Mouse (Mus musculus) forelimb bud, embryonic 11.5 days (tissue): ENCODE data around the gene Bag1.

Source experiments
- DNase-seq: peaks from one replicate; pipeline ENCODE4 v3.0.0-alpha.2; 2012; ENCODE audit warnings: low read depth, low spot score

Gene Bag1

DNA sequence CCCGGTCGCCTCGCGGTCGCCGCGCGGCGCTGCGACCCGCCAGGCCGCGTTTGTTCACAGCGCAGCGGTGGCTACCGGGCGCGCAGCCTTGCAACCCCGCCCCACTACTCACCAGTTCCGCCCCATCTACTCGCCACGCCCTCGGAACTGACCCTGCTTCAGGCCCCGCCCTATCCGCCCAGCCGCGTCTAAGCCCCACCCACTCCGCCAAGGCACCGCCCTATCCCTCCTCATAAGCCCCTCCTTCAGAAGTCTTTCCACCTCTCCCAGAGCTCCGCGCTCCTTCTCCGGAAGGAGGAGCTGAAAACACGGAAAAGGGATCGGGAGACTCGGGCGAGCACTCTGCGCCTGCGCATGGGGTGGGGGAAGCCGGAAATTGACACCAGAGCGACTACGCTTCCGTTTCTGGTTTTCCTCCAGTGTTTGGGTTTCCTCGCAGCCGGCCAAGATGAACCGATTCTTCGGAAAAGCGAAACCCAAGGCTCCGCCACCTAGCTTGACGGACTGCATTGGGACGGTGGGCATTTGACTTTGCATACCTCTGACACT, at the start of gene Bag1, which contains the start of gene Chmp5:
Gene Bag1, minus strand, starts transcription at position 135 of the 549 bp plus-strand sequence.
Gene Chmp5, plus strand, starts transcription at position 248 of the 549 bp plus-strand sequence.
- peak; percentile 99 for DNase-seq

DNA sequence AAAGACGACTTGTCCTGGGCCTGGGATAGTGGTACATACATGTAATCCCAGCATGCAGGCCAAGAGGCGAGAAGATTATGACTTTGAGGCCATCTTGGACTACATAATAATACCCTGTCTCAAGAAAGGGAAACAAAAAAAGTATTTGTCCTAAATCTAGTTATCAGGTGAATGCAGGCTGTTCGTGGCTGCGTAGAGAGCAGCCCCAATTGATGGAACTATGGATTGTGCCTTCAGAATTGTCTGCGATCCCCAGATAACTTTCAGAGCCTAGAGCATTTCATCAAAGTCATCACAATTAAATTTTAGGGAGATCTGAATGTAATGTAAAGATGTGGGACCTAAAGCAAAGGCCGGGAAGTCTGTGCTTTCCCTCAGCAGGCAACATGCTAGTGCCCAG, 48.2 kb upstream of the Bag1 start:
- DNase-seq = no peak

DNA sequence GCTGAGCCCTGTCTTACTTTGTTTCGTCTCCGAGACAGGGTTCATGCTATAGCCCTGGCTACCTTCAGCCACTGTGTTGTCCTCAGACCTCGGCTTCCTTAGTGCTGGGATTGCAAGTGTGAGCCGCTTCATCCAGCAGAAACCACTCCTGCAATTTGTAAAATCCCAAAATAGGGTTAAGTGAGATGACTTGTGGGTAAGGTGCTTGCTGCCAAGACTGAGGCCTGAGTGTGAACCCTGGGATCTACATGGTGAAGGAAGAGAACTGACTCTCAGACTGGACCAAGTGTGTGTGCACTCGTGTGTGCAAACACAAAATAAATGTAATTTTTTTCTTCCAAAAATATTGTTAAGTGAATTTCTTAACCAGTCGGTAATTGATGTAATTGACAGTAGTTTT, 41.5 kb upstream of the Bag1 start:
- DNase-seq = no peak

DNA sequence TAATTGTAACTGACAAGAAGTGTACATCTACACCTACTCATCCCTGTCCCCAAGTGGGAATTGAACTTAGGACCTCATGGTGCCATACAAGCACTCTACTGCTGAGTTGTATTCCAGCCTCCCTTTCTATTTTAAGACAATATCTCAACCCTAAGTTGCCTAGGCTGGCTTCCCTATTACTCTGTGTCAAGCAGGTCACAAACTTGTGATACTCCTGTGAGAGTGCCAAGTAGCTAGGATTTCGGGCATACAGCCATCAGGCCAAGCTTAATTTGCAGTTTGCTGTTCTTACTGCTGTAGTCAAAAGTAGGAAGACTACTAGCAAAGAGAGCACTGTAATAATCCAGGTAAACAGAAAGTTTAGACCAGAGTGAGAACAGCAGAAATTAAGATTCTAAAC, 35.6 kb upstream of the Bag1 start:
- no peak for DNase-seq

DNA sequence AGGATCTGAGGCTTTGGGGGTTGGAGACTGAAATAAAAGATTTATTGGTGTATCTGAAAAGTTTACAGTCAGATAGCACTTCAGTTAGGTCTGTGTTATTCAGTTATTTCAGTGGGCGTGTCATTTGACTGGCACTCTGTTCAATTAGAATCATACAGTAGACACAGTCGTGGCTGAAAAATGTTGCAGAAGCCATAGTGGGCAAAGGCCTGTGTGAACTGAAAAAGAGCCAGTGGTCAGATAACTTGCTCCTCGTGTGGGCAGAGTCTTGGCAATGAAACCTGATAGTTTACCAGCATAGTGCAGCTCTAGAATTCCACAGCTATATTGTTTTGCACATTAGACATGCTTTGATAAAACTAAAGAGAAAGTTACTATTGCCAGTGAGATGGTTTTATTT, 34.4 kb upstream of the Bag1 start:
- DNase-seq = no peak

DNA sequence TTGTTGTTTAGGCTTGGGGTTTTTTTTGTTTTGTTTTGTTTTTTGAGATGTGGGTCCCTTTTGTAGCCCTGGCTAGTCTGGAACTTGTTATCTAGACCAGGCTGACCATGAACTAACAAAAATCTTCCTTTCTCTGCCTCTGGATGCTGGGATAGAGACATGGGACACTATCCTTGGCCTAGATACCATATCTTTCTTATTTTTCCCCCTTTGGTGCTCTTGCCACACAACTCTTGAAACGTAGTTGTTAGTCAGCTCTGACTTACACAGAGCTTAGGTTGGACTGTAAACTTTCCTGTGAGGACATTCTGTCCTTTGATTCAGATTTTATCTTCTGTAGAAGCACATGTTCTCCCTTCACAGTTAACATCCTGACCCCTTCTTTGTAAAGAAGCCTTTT, 31.3 kb upstream of the Bag1 start:
- DNase-seq = no peak

DNA sequence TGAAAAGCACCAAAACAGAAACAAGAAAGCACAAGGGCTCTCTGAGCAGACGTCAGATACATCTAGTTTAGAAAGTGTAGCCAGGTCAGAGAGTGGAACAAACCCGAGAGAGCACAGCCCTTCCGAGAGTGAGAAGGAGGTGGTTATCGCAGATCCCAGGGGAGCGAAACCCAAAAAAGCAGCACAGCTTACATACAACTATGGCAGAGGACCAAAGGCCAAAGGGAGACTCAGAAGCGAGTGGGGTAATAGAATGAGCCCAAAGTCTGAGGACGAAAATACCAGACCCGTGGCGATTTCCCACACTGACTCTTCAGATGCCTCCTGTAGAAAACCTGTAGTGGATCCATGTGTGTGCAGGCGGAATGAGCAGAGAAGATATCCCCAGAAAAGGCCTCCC, 28.6 kb upstream of the Bag1 start:
- no peak for DNase-seq

DNA sequence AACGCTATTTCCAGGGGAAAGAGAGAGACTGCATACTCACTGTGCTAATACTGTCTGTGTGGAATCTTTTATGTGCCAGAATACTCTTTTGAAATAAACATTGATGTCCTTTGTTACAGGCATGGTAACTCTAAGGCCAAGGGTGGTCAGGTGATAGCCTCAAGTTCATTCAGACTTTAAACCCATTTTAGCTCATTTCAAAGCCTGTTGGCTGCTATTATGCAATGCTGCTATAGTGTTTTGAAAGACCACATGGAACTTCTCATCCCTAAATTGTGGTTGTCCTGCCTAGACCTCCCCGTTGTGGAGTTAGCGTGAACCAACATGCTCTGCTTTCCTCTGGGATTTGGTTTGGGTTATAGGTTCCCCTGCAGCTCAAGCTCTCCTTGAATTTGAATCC, 27.6 kb upstream of the Bag1 start:
- DNase-seq = no peak

DNA sequence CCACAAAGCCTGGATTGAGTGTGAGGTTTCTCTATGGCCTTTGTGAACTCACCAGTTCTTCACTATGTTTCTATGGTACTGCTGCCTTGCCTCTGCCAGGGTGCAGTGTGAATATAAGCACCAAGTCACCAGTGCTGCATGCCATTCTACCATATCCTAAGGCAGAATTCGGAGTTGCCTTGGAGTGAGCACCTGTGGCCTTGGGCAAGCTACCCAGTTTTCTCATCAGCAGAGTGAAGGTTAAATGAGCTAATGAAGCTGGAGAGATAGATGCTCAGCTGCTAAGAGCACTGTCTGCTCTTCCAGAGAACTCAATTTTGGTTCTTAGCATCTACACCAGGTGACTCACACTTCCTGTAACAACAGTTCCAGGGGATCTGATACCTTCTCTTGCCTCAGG, 25.9 kb upstream of the Bag1 start:
- DNase-seq = no peak

DNA sequence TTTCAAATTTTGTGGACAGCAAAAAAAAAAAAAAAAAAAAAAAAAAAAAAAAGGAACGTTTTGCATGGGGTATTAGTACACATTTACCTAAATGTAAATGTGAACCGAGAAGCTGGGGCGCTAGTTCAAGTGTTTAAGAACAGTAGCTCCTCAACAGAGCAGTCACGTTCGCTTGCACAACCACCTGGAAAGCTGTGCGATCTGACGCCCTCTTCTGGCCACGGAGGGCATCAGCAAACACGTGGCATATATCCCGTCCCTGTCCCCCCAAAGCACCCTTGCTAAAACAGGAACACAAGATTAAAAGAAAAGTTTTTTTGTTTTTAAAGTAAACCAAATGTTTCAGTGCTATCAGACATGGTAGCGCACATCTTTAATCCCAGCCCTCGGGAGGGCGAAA, 23.6 kb upstream of the Bag1 start:
- peak; percentile 54 for DNase-seq

DNA sequence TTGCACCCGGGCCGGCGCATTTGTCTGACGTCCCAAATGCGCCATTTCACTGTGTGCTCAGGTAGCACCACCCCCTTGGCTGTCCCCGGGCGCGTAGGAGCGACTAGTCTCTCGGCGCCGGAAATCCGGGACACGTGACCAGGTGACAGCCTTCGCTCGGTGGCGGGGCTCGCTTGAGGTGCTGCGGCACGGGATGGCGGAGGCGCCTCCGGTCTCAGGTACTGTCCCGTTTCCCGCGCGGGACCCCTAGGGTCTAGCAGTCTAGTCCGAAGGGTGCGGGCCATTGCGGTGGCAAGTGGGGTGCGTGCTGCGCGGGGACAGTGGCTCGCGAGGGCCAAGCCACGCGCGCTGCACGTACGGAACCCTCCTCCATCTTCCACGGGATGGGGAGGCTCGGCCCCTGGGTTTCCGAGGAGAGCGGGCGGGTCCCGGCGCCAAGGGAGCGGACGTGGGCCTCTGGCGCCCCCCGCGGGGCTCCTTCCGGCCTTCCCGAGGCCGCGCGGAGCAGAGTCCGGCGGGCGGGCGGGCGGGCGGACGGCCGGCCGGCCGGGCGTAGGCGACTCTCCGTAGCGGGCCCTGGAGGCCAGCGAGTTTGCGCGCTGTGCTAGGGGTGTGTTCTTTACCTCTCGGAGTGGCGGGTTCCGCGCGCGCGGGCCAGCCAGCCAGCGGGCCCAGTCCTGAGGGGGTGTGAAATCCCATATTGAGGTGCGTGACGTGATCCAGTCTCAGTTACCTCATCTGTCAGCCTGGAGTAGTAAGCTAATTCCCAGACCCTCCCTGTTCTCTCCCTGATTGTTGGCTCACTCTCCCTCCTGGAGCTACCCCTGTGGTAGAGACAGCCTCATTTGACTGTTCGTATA, 23.0 kb upstream of the Bag1 start, which contains the start of gene Nfx1:
Gene Nfx1, plus strand, starts transcription at position 65 of the 860 bp plus-strand sequence.
- peak; percentile 93 for DNase-seq

DNA sequence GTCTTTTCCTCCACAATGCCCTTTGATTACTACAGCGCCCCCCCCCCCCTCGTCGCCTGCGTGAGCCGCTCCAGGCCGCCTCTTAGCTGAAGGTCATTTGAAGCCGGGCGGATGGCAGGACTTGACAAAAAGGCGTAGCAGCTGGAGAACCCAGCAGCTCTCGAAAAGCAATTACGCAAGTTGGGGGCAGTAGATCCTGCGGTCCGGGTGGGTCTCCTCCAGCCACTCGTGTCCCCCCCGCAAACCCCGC, 22.4 kb upstream of the Bag1 start:
- DNase-seq = no peak

DNA sequence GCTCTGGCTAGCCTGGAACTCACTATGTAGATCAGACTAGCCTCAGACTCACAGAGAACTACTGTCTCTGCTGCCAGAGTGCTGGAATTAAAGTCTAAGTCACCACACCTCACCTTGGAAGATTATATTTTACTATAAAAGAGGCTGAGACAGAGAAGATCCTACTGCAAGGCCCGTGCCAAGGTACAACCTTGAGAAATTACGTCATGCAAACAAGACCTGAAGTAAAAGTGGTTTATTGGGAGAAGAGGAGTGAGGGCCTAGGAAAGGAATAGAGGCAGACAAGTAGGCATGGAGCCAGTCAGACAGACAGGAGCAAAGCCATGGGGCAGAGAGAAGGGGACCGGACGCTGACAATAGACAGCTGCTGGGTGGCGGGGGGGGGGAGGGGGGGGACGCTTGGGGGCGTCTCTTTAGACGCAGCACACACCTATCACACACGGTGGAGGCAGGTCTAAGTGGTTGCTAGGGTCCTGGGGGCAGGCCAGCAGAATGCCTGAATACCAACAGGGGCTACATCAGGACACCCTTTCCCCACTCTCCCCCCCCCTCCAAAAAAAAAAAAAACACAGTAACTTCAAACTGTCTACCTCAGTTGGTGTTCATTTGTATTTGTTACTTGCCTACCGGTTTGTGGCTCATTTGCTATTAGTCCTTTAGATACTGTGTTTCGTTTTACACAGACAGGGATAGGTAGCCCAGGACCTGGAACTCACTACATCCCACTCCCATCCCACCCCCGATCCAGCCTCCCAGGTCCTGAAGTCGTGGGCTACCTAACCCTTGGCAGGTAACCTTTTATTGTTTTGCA, 21.9 kb upstream of the Bag1 start:
- no peak for DNase-seq

DNA sequence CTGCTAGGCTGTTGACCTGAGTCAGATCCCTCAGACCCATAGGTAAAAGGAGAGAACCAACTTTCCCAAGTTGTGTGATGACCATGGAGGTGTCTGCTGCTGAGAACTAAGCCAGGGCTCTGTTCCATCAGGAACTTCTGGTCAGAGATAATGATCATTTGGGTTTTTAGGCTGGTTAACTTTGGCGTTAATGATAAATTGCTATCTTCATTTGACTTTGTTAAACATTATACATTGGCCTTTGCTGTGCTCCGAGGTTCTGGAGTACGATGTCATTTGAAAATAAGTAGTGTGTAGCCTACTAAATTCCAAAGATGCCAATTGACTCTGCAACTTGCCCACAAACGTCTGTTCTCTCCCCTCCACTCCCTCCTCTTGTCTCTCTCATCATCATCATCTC, 21.1 kb upstream of the Bag1 start:
- DNase-seq = no peak

DNA sequence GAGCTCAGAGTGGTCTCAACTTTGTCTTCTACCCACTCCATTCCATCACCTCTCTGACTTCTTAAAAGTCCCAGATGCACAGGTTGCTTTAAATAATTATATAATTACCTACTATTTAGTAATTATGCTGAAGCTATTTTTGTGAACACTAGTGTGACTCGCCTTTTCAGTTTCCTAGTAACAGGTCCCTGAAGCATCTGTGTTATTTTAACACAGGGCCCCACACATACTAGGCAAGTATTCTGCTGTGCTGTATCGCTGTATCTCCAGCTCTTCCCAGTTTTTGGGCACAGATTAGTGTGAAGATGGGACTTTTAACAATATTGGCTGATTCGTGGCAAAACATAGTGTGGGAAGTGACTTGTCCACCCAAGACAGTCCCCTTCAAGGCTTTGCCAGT, 15.4 kb upstream of the Bag1 start:
- DNase-seq = no peak

DNA sequence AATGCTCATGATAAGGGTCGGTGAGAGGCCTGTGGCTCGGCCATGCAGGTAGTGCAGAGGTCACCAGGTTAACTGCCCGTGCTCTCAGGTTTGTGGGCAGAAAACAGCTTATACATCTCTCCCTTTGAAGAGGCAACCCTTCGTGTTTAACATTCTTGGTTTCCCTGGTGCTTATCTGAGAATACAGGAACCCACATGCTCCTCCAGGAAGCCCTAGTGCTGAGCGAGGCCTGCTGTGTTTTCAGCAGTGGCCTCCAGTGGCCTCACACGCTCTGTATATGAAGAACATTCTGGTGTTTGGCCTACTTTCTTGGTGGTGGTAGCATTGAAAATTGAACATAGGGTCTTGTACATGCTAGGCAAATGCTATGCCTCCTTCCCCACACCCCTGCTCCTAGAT, 7.8 kb upstream of the Bag1 start:
- DNase-seq = no peak

DNA sequence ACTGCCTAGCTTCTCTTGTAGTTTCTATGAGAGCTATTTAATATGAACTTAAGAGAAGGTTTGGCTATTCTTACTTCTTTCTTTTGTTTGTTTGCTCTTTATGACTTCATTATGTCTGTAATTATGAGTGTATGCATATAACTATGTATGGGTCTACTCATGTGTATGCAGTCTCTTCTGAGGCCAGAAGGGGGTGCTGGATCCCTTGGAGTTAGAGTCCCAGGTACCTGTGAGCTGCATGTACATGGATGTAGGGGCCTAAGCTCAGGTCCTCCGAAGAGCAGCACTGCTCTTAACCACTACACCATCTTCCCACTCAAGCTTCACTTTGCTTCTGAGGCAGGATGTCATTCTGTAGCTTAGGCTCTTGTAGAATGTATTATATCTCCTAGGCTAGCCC, 5.4 kb upstream of the Bag1 start:
- no peak for DNase-seq

DNA sequence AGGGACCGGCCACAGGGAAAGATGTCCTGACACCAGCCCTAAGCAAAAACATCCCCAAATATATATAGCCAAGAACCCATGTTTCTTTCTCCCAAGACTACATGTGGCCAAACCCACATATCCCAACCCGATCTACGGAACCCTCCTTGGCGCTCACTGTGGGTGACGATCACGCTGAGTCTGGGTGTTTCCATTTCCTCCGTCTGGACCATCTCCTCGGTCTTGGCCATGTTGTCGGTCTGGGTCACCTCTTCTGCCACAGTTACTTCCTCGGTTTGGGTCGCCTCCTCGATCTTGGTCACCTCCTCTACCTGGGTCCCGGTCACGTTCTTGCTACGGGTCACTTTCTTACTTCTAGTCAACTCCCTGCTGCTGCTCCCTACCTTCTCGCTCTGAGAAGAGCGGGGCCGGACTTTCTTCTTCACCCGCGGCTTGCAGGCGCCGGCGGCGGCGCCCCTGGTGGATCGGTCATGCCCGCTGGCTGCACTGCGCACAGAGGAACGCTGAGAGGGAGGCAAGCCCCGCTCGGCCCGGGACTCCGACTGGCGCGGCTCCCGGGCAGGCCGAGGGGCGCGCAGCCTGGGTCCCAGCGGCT, 432 bp downstream of the Bag1 start:
- DNase-seq = no peak

DNA sequence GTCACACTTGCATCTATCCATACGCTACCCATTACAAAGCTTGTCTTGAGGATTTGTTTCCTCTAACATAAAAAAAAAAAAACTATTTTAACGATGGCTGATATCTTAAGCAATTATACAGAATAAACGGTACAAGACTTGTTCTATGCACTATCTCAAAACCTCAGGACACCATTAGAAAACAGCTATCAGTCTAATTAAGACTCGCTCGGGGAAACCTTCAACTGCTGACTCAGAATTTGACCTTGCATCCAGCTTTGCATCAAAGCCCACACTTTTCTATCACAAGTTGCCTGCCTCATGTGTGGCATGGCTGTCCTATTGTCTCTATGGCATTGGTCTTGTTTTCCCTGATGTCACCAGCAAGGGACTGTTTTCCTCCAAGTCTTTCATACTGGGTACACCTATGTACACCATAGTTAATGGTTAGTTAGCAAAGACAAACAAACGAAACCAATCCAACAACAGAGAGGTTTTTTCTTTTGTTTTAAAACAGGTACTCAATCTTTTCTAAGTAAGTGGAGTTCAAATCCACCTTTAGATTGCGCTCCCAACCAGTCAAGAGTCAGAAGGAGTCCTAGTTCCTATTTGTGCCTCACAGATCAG, 1.5 kb downstream of the Bag1 start:
- DNase-seq = no peak

DNA sequence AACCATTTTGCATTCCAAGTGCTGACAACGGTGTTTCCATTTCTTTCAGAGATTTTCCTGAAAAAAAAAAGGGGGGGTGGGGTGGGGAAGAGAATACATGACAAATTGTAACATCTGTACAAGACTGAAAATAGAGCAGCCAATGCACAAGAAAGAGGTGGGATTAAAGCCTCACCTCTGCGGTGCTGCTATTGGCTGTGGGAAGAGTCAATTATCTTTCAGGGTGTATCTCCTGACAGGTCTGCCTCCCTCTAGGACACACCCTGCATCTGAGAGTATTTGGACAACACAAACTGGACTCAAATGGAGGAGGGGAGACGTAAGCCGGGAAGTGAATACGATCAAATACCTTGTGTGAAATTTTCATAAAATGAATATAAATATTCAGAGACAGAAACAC, 4.4 kb downstream of the Bag1 start:
- no peak for DNase-seq

DNA sequence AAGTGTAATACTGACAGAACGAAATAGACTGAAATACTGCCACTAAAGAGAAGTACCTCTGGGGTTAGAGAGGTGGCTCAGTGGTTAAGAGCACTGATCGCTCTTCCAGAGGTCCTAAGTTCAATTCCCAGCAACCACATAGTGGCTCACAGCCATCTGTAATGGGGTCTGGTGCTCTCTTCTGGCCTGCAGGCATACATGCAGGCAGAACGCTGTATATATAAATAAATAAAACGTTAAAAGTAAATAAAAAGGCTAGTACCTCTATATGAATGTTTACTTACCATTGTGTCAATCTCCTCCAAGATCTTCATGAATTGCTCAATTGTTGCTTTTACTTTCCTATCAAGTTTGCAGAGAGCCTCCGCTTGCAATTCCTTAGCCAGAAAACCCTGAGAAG, 9.3 kb downstream of the Bag1 start:
- DNase-seq = no peak
